Mouse (Mus musculus) NIH3T3 (cell line): Measurements from ENCODE around the gene Enah.
A peak's percentile ranks its signal among the peaks of the same experiment; 100 is the strongest.

Source experiments
- DNase-seq: peaks from one replicate; pipeline ENCODE4 v3.0.0-alpha.2; 2012; ENCODE audit warnings: low read depth

The Enah gene

GRCm38 (mm10) chr1:181878436-181878835, 141.4 kb downstream of the Enah start:
- DNase-seq: no peak

- DNase-seq: no peak
Observed at GRCm38 (mm10) chr1:181877088-181877487, 142.7 kb downstream of the Enah start.

- no peak for DNase-seq
Observed at GRCm38 (mm10) chr1:181876656-181877055, 143.1 kb downstream of the Enah start.

- no peak for DNase-seq
Observed at GRCm38 (mm10) chr1:181873086-181873920, 146.5 kb downstream of the Enah start.

GRCm38 (mm10) chr1:181872639-181873038, 147.2 kb downstream of the Enah start:
- no peak for DNase-seq

GRCm38 (mm10) chr1:181866429-181867280, 153.1 kb downstream of the Enah start:
- DNase-seq: peak; percentile 42

GRCm38 (mm10) chr1:181865863-181866216, 153.9 kb downstream of the Enah start:
- no peak for DNase-seq

- DNase-seq: no peak
Observed at GRCm38 (mm10) chr1:181864971-181865862, 154.6 kb downstream of the Enah start.

- no peak for DNase-seq
Observed at GRCm38 (mm10) chr1:181863431-181863830, 156.4 kb downstream of the Enah start.

GRCm38 (mm10) chr1:181862676-181863374, 157.0 kb downstream of the Enah start:
- DNase-seq: no peak

- DNase-seq: no peak
Observed at GRCm38 (mm10) chr1:181861181-181861902, 158.4 kb downstream of the Enah start.

GRCm38 (mm10) chr1:181860659-181861058, 159.1 kb downstream of the Enah start:
- peak; percentile 80 for DNase-seq

GRCm38 (mm10) chr1:181856329-181856728, 163.5 kb downstream of the Enah start:
- no peak for DNase-seq

GRCm38 (mm10) chr1:181854829-181855228, 165.0 kb downstream of the Enah start:
- no peak for DNase-seq

GRCm38 (mm10) chr1:181853081-181853736, 166.6 kb downstream of the Enah start:
- no peak for DNase-seq

- DNase-seq: no peak
Observed at GRCm38 (mm10) chr1:181852466-181852865, 167.3 kb downstream of the Enah start.

GRCm38 (mm10) chr1:181851521-181852310, 168.1 kb downstream of the Enah start:
- peak; percentile 34 for DNase-seq

- peak; percentile 48 for DNase-seq
Observed at GRCm38 (mm10) chr1:181850441-181850840, 169.3 kb downstream of the Enah start.

GRCm38 (mm10) chr1:181848210-181848609, 171.6 kb downstream of the Enah start:
- DNase-seq: no peak
